Mouse (Mus musculus): Measurements from ENCODE around the gene Csf2rb.
A peak's percentile ranks its signal among the peaks of the same experiment; 100 is the strongest.

GRCm38 (mm10) chr15:78368926-78369346, 43.4 kb downstream of the Csf2rb start:
- TF ChIP-seq CTCF (IDR thresholded peaks at IDR 0.05) = peak; percentile 82
- TF ChIP-seq EP300 (IDR thresholded peaks at IDR 0.05) = peak; percentile 34; the same call in 1 of the 2 replicates

Measured in lung, postnatal 0 days (tissue).